Mouse (Mus musculus): Measurements from ENCODE around the gene Prrc2b. TPM values are rescaled to one million over a fixed set of nuclear protein-coding genes. Genes with fewer than 3 reads are reported as not detected.

The Prrc2b gene
- polyA plus RNA-seq, 1 experiment from 2014 or later = 73.1 TPM

DNA sequence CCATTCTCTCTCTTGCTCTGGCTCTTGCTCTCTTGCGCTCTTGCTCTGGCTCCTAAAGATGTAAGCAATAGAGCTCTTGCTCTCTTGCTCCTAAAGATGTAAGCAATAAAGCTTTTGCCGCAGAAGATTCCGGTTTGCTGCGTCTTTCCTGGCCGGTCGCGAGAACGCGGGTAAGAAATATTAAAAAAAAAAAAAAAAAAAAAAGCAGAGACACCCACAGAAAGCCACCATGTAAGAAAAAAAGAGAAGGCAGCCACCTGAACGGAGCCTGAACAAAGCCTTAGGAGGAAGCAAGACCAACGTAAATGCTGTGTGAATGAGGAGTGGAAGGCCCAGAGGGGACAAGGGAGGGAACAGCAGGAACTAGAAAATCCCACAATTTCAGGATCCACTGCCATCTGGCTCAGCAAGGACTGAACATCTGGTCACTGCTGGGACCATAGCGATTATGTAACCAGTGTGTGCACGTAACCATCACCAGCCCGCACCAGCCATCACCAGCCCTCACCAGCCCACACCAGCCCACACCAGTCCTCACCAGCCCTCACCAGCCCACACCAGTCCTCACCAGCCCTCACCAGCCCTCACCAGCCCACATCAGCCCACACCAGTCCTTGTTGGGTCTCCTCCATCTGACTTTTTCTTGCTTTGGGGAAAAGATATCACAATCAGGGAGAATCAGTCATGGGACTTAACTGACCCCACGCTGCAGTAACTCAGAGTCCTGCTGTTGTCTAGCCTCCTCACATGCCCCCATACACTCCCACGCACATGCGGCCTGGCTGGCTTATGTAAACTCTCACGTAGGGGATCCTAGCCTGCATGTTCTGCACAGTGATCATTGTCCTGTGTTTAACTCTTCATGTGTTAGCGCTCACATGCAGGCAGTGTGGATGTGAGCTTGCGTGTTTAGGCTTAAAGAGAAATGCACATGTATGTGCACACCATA is 30.8 kb upstream of the Prrc2b start:
- no peaks in the 10 kb centered on the region for H3K27me3 ChIP-seq (ENCODE audit: control insufficient read depth, insufficient read depth, low read length)
- ATAC-seq (ENCODE audit: low FRiP score, low TSS enrichment) = no peak
- H3K4me1 ChIP-seq (ENCODE audit: control insufficient read depth, insufficient read depth, low read length) = peaks cover 4% of the 10 kb centered on the region; the same call in 1 of the 2 replicates
- 81% methylated on average over 20 of the region's 20 CpGs for WGBS
- no peak overlapping the region for H3K9ac ChIP-seq (ENCODE audit: low read depth, low read length)
- H3K9me3 ChIP-seq (ENCODE audit: control insufficient read depth, low read length) = peaks cover 2% of the 10 kb centered on the region; the same call in 1 of the 2 replicates
- no peak overlapping the region for H3K4me3 ChIP-seq (ENCODE audit: low read length)
- H3K27ac ChIP-seq (ENCODE audit: low read depth, low read length) = no peak overlapping the region
- H3K36me3 ChIP-seq (ENCODE audit: control insufficient read depth, insufficient read depth, low read length) = no peaks in the 10 kb centered on the region
- no peak overlapping the region for H3K4me2 ChIP-seq (replicated peaks; ENCODE audit: low read depth, low read length)

DNA sequence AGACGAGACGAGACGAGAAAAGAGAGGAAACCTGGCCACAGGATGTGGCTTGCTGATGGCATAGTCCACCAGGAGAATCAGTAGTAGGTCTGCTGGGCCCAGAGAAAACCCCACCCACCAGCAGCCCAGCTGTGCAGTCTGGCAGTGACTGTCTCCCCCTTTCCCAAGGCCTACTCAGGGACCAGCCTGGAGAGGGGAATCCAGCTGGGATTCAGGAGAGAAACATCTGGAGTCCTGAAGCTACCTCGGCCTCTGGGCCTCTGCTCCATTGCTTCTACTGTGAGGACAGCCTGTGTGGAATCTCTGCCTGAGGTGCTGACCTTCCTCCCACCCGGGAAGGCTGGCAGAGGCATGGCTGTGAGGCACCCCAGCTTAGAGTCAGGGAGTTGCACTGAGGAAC is 29.7 kb upstream of the Prrc2b start:
- H3K36me3 ChIP-seq (ENCODE audit: control insufficient read depth, insufficient read depth, low read length) = no peaks in the 10 kb centered on the region
- H3K9me3 ChIP-seq (ENCODE audit: control insufficient read depth, low read length) = peaks cover 2% of the 10 kb centered on the region; the same call in 1 of the 2 replicates
- WGBS = 57% methylated on average over 5 of the region's 5 CpGs
- no peak overlapping the region for H3K4me2 ChIP-seq (replicated peaks; ENCODE audit: low read depth, low read length)
- H3K4me3 ChIP-seq (ENCODE audit: low read length) = no peak overlapping the region
- H3K4me1 ChIP-seq (ENCODE audit: control insufficient read depth, insufficient read depth, low read length) = peaks cover 4% of the 10 kb centered on the region; the same call in 1 of the 2 replicates
- H3K9ac ChIP-seq (ENCODE audit: low read depth, low read length) = no peak overlapping the region
- H3K27me3 ChIP-seq (ENCODE audit: control insufficient read depth, insufficient read depth, low read length) = no peaks in the 10 kb centered on the region
- ATAC-seq (ENCODE audit: low FRiP score, low TSS enrichment) = no peak
- H3K27ac ChIP-seq (ENCODE audit: low read depth, low read length) = no peak overlapping the region

DNA sequence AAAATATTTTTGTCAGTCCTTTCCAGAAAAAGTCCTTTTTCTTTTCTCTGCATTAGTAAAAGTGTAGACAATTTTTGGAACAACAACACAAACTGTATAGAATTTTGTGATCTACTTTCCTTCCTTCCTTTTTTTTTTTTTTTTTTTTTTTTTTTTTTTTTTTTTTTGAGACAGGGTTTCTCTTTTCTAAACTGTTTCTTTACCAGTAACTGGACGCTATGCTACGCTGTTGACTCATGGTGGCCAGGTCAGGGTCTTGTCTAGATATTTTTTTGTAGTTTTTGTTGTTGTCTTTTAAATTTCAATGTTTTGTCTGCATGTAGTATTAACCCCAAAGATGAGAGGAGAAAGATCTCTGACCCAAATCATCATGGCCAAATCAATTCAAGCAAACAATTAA is 29.1 kb upstream of the Prrc2b start:
- WGBS = 82% methylated on average over 2 of the region's 2 CpGs
- H3K4me3 ChIP-seq (ENCODE audit: low read length) = no peak overlapping the region
- H3K9me3 ChIP-seq (ENCODE audit: control insufficient read depth, low read length) = peaks cover 1% of the 10 kb centered on the region; the same call in 1 of the 2 replicates
- H3K9ac ChIP-seq (ENCODE audit: low read depth, low read length) = no peak overlapping the region
- ATAC-seq (ENCODE audit: low FRiP score, low TSS enrichment) = no peak
- H3K4me1 ChIP-seq (ENCODE audit: control insufficient read depth, insufficient read depth, low read length) = peaks cover 4% of the 10 kb centered on the region; the same call in 1 of the 2 replicates
- no peak overlapping the region for H3K4me2 ChIP-seq (replicated peaks; ENCODE audit: low read depth, low read length)
- no peak overlapping the region for H3K27ac ChIP-seq (ENCODE audit: low read depth, low read length)
- H3K27me3 ChIP-seq (ENCODE audit: control insufficient read depth, insufficient read depth, low read length) = no peaks in the 10 kb centered on the region
- H3K36me3 ChIP-seq (ENCODE audit: control insufficient read depth, insufficient read depth, low read length) = no peaks in the 10 kb centered on the region

DNA sequence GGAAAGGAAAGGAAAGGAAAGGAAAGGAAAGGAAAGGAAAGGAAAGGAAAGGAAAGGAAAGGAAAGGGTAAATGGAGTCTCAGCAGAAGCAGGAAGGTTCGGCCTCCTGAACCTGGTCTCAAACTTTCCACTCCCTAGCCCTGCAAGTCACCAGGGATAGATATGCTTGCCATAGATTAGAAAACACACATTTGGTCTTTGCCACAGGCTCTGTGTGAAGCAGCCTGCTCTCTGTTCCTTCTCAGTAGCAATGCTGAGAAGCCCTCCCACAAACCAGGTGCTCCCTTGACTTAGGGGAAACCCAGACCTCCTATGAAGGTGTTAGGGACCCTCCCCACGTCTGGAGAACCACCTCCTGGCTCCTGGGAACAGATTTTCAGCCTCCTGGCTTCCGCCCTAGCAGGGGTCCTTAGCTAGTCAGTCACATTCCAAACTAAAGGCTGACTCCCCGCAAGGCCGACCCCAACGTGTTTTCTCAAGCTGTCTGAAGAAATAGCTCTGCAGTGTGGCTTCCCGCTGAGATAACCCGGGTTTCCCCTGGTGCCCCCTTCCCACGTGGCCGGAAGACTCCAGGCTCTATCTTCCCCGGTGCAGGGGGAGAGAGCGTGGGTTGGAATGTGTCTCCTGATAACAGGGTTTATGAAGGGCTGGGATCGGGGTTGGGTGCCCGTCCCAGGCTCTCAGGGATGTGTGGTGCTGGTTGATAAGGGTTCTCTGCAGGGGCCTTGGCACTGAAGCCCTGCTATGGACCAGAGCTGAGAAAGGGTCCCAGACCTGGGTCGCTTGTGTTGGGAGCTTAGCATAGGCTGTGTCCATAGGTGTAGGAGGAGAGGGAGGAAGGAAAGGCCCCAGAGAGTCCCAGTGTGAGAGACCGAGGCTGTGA is 23.0 kb upstream of the Prrc2b start:
- Histone ChIP-seq H3K4me2 (replicated peaks; ENCODE audit: low read depth, low read length) (no peak overlapping the region), H3K9me3 (ENCODE audit: control insufficient read depth, low read length) (no peaks in the 10 kb centered on the region), H3K27ac (ENCODE audit: low read depth, low read length) (no peak overlapping the region), H3K27me3 (ENCODE audit: control insufficient read depth, insufficient read depth, low read length) (no peaks in the 10 kb centered on the region), H3K36me3 (ENCODE audit: control insufficient read depth, insufficient read depth, low read length) (no peaks in the 10 kb centered on the region), H3K4me1 (ENCODE audit: control insufficient read depth, insufficient read depth, low read length) (no peaks in the 10 kb centered on the region), H3K9ac (ENCODE audit: low read depth, low read length) (no peak overlapping the region), H3K4me3 (ENCODE audit: low read length) (no peak overlapping the region)
- ATAC-seq (ENCODE audit: low FRiP score, low TSS enrichment) = 0 out of 2 replicates have a peak, but pooled peaks have one; percentile 15
- 33% methylated on average over 16 of the region's 16 CpGs for WGBS

DNA sequence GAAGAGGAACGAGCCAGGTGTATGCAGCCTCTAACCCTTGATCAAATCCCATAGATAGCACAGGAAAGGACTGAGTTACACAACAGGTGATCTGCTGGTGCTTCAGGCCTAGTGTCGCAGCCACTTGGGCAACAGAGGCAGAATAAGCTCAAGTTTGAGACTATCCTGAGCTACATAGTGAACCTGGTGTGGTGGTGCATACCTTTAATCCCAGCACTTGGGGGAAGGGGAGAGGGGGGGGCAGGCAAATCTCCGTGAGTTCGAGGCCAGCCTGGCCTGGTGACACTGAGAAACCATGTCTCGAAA is 22.4 kb upstream of the Prrc2b start:
- H3K4me1 ChIP-seq (ENCODE audit: control insufficient read depth, insufficient read depth, low read length) = no peaks in the 10 kb centered on the region
- no peak for ATAC-seq (ENCODE audit: low FRiP score, low TSS enrichment)
- 89% methylated on average over 5 of the region's 5 CpGs for WGBS
- no peak overlapping the region for H3K27ac ChIP-seq (ENCODE audit: low read depth, low read length)
- no peaks in the 10 kb centered on the region for H3K36me3 ChIP-seq (ENCODE audit: control insufficient read depth, insufficient read depth, low read length)
- H3K9ac ChIP-seq (ENCODE audit: low read depth, low read length) = no peak overlapping the region
- no peak overlapping the region for H3K4me3 ChIP-seq (ENCODE audit: low read length)
- no peak overlapping the region for H3K4me2 ChIP-seq (replicated peaks; ENCODE audit: low read depth, low read length)
- H3K9me3 ChIP-seq (ENCODE audit: control insufficient read depth, low read length) = no peaks in the 10 kb centered on the region
- H3K27me3 ChIP-seq (ENCODE audit: control insufficient read depth, insufficient read depth, low read length) = no peaks in the 10 kb centered on the region

DNA sequence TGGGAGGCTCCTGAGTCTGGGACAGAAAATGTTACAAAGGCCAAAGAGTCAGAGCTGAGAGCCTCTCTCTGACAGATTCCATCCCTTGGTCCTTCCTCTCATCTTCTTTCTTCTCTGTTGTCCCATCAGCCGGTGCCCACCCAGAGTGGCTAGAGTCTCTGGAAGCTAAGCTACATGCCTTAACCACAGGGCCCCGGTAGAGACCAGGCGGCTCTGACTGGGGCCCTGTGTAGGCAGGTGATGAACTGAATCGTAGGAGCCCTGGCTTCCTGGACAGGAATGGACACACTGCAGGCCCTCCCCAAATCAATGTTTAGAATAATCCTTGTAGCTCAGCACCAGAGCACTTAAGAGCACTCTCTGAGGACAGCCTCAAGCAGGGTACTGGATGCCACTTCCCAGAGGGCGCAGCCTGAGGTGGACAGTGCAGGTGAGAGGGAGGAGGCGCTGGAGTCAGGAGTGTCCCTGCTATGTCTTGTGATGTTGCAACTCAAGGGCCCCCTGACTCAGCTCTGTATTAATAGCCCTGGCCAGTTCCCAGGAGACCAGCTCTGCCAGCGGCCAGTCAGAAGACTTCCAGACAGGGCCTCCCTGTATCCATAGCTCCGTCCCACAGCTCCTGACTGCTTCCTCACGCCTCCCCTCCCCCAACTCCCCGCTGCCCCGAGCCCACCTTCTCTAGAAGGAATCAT is 21.4 kb upstream of the Prrc2b start:
- no peaks in the 10 kb centered on the region for H3K36me3 ChIP-seq (ENCODE audit: control insufficient read depth, insufficient read depth, low read length)
- H3K27ac ChIP-seq (ENCODE audit: low read depth, low read length) = no peak overlapping the region
- WGBS = 57% methylated on average over 11 of the region's 11 CpGs
- no peak overlapping the region for H3K4me2 ChIP-seq (replicated peaks; ENCODE audit: low read depth, low read length)
- H3K4me1 ChIP-seq (ENCODE audit: control insufficient read depth, insufficient read depth, low read length) = no peaks in the 10 kb centered on the region
- no peaks in the 10 kb centered on the region for H3K9me3 ChIP-seq (ENCODE audit: control insufficient read depth, low read length)
- ATAC-seq (ENCODE audit: low FRiP score, low TSS enrichment) = no peak
- no peaks in the 10 kb centered on the region for H3K27me3 ChIP-seq (ENCODE audit: control insufficient read depth, insufficient read depth, low read length)
- H3K4me3 ChIP-seq (ENCODE audit: low read length) = no peak overlapping the region
- H3K9ac ChIP-seq (ENCODE audit: low read depth, low read length) = no peak overlapping the region

DNA sequence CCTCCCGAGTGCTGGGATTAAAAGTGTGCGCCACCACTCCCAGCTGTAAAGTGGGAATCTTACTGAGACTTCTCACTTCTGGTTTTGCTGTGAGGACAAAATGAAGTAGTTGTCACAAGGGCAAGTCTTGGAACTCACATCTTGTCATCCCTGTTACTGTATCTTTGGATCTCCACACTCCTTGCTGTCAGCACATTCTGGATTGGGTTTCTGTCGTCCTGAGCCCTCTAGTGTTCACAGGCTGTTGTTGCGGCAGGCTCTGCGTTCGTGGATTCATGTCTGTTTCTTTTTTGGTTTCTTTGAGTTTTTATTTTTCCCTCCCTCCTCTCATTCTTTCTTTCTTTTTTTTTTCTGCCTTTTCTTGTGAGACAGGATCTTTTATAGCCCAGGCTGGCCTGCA is 20.4 kb upstream of the Prrc2b start:
- no peaks in the 10 kb centered on the region for H3K9me3 ChIP-seq (ENCODE audit: control insufficient read depth, low read length)
- H3K4me2 ChIP-seq (replicated peaks; ENCODE audit: low read depth, low read length) = no peak overlapping the region
- H3K27ac ChIP-seq (ENCODE audit: low read depth, low read length) = no peak overlapping the region
- no peak for ATAC-seq (ENCODE audit: low FRiP score, low TSS enrichment)
- H3K9ac ChIP-seq (ENCODE audit: low read depth, low read length) = no peak overlapping the region
- no peaks in the 10 kb centered on the region for H3K4me1 ChIP-seq (ENCODE audit: control insufficient read depth, insufficient read depth, low read length)
- H3K4me3 ChIP-seq (ENCODE audit: low read length) = no peak overlapping the region
- no peaks in the 10 kb centered on the region for H3K27me3 ChIP-seq (ENCODE audit: control insufficient read depth, insufficient read depth, low read length)
- WGBS = 32% methylated on average over 6 of the region's 6 CpGs
- no peaks in the 10 kb centered on the region for H3K36me3 ChIP-seq (ENCODE audit: control insufficient read depth, insufficient read depth, low read length)

DNA sequence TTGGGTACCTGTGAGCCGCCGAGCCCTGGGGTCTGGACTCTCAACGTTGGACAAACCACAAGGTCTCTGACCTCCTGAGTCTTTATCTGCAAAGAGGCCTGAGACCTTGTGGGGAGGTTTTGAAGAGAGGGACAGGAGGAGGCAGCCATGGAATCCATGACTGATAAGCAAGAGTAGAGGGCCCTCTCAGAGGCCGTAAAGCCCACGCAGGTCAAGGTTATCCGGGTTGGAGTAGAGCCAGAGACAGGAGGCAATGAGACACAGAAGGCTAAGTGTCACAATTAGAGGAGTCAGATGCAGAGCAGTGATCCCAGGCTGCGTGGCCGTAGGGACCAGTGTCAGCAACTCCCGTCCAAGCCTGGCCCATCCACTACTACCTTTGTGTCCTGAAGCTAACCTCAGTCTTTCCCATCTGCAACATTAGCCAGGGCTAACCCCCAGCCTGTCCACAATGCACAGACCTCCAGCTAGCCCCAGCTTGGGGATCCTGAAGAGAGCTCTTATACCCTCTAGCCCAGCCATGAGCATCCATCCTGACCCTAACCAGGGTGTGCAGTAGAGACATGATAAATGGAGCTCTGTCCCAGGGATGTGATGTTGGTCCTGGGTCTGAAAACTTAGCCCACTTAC is 19.6 kb upstream of the Prrc2b start:
- Histone ChIP-seq H3K36me3 (ENCODE audit: control insufficient read depth, insufficient read depth, low read length) (no peaks in the 10 kb centered on the region), H3K4me3 (ENCODE audit: low read length) (no peak overlapping the region), H3K27ac (ENCODE audit: low read depth, low read length) (no peak overlapping the region), H3K27me3 (ENCODE audit: control insufficient read depth, insufficient read depth, low read length) (no peaks in the 10 kb centered on the region), H3K9ac (ENCODE audit: low read depth, low read length) (no peak overlapping the region), H3K9me3 (ENCODE audit: control insufficient read depth, low read length) (no peaks in the 10 kb centered on the region), H3K4me1 (ENCODE audit: control insufficient read depth, insufficient read depth, low read length) (no peaks in the 10 kb centered on the region), H3K4me2 (replicated peaks; ENCODE audit: low read depth, low read length) (no peak overlapping the region)
- 75% methylated on average over 9 of the region's 9 CpGs for WGBS
- ATAC-seq (ENCODE audit: low FRiP score, low TSS enrichment) = no peak

Data from kidney, embryonic 14.5 days (tissue).